ENCODE assay signal across 8 mouse cellular contexts in the genomic region with DNA sequence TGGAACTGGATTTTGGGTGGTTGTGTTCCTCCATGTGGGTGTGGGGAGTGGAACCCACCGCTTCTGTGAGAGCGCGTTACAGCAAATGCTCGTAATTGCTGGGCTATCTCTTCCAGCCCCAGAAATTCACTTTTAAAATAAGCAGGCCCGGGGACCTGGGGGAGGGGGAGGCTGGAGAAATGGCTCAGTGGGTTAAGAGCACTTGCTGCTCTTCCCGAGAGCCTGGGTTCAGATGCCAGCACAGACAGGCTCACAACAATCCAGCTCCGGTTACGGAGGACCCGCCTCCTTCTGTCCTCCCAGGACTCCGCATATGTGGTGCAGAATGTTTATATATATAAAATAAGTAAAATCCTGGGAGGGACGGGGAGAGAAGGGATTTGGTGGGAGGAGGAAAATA. TPM values are rescaled to one million over a fixed set of nuclear protein-coding genes. Genes with fewer than 3 reads are reported as not detected.
DNase-seq lines count a peak whose midpoint lies in the region; ATAC-seq and TF ChIP-seq lines count a peak whose summit lies in the region.

No protein-coding gene starts in this region.

- WGBS in lung, embryonic 15.5 days = 11% methylated on average over 11 of the region's 11 CpGs
- WGBS in lung, postnatal 0 days = 20% methylated on average over 11 of the region's 11 CpGs
- WGBS in forebrain, embryonic 11.5 days = 11% methylated on average over 11 of the region's 11 CpGs
- 13% methylated on average over 11 of the region's 11 CpGs for WGBS in limb, embryonic 14.5 days
- WGBS in stomach, embryonic 16.5 days = 13% methylated on average over 11 of the region's 11 CpGs

- peak overlapping the region; percentile 97 for H3K27ac ChIP-seq in lung, embryonic 15.5 days
- H3K27ac ChIP-seq in lung, postnatal 0 days (ENCODE audit: low read length) = no peak overlapping the region
- H3K27ac ChIP-seq in forebrain, embryonic 11.5 days (ENCODE audit: low read depth, low read length) = no peak overlapping the region
- H3K27ac ChIP-seq in limb, embryonic 14.5 days (replicated peaks; ENCODE audit: low read depth, low read length) = peak overlapping the region; percentile 93
- peak overlapping the region; percentile 95 for H3K27ac ChIP-seq in stomach, embryonic 16.5 days (ENCODE audit: low read length)

- no peak for TF ChIP-seq POLR2A in limb, embryonic 14.5 days (IDR thresholded peaks at IDR 0.05; ENCODE audit: borderline replicate concordance, extremely low read depth, insufficient read depth, insufficient read length)

- DNase-seq in lung, postnatal 0 days (ENCODE audit: low spot score) = no peak
- DNase-seq in forebrain, embryonic 11.5 days (ENCODE audit: low spot score) = peak; percentile 60
- no peak for DNase-seq in limb, embryonic 14.5 days (ENCODE audit: low spot score)
- DNase-seq in urinary bladder, postnatal 10 days (ENCODE audit: low spot score) = no peak
- DNase-seq in layer of hippocampus, adult 9-10 months (ENCODE audit: low spot score) = no peak

- no peak for TF ChIP-seq EP300 in lung, postnatal 0 days (IDR thresholded peaks at IDR 0.05)

- peak overlapping the region; percentile 73 for H3K4me2 ChIP-seq in lung, embryonic 15.5 days
- H3K4me2 ChIP-seq in lung, postnatal 0 days (replicated peaks; ENCODE audit: low read depth, low read length) = no peak overlapping the region
- H3K4me2 ChIP-seq in forebrain, embryonic 11.5 days (ENCODE audit: low read depth, low read length, severe bottlenecking) = peak overlapping the region; percentile 89
- H3K4me2 ChIP-seq in limb, embryonic 14.5 days (replicated peaks; ENCODE audit: low read depth, low read length, severe bottlenecking) = peak overlapping the region; percentile 82
- peak overlapping the region; percentile 63 for H3K4me2 ChIP-seq in stomach, embryonic 16.5 days (ENCODE audit: low read depth, low read length)

- peak overlapping the region; percentile 95 for H3K4me3 ChIP-seq in lung, embryonic 15.5 days
- no peak overlapping the region for H3K4me3 ChIP-seq in lung, postnatal 0 days (ENCODE audit: low read depth, low read length)
- peak overlapping the region; percentile 89 for H3K4me3 ChIP-seq in forebrain, embryonic 11.5 days (ENCODE audit: low read depth, low read length)
- H3K4me3 ChIP-seq in limb, embryonic 14.5 days (replicated peaks; ENCODE audit: low read length) = peak overlapping the region; percentile 83
- H3K4me3 ChIP-seq in stomach, embryonic 16.5 days (replicated peaks; ENCODE audit: low read length) = peak overlapping the region; percentile 88

- TF ChIP-seq CTCF in lung, postnatal 0 days (IDR thresholded peaks at IDR 0.05) = no peak

- H3K9me3 ChIP-seq in lung, embryonic 15.5 days = no peaks in the 10 kb centered on the region
- H3K9me3 ChIP-seq in lung, postnatal 0 days (ENCODE audit: low read length) = no peaks in the 10 kb centered on the region
- H3K9me3 ChIP-seq in forebrain, embryonic 11.5 days (ENCODE audit: control insufficient read depth, low read length) = no peaks in the 10 kb centered on the region
- H3K9me3 ChIP-seq in limb, embryonic 14.5 days (ENCODE audit: control insufficient read depth, low read length) = no peaks in the 10 kb centered on the region
- H3K9me3 ChIP-seq in stomach, embryonic 16.5 days (replicated peaks; ENCODE audit: control insufficient read depth, low read length) = no peaks in the 10 kb centered on the region

- H3K27me3 ChIP-seq in lung, embryonic 15.5 days = no peaks in the 10 kb centered on the region
- H3K27me3 ChIP-seq in lung, postnatal 0 days (replicated peaks; ENCODE audit: insufficient read depth, low read length) = no peaks in the 10 kb centered on the region
- H3K27me3 ChIP-seq in forebrain, embryonic 11.5 days (ENCODE audit: control insufficient read depth, insufficient read depth, low read length) = no peaks in the 10 kb centered on the region
- H3K27me3 ChIP-seq in limb, embryonic 14.5 days (ENCODE audit: control insufficient read depth, insufficient read depth, low read length) = no peaks in the 10 kb centered on the region
- no peaks in the 10 kb centered on the region for H3K27me3 ChIP-seq in stomach, embryonic 16.5 days (ENCODE audit: control insufficient read depth, insufficient read depth, low read length)

- H3K4me1 ChIP-seq in lung, embryonic 15.5 days = peaks cover 69% of the 10 kb centered on the region
- peaks cover 36% of the 10 kb centered on the region for H3K4me1 ChIP-seq in lung, postnatal 0 days (ENCODE audit: insufficient read depth, low read depth, low read length)
- H3K4me1 ChIP-seq in forebrain, embryonic 11.5 days (replicated peaks; ENCODE audit: control insufficient read depth, insufficient read depth, low read length) = peaks cover 14% of the 10 kb centered on the region; the same call in 1 of the 2 replicates
- H3K4me1 ChIP-seq in limb, embryonic 14.5 days (ENCODE audit: control insufficient read depth, insufficient read depth, low read length) = peaks cover 41% of the 10 kb centered on the region
- peaks cover 59% of the 10 kb centered on the region for H3K4me1 ChIP-seq in stomach, embryonic 16.5 days (ENCODE audit: control insufficient read depth, insufficient read depth, low read length)

- H3K36me3 ChIP-seq in lung, embryonic 15.5 days = peaks cover 17% of the 10 kb centered on the region; the same call in 1 of the 2 replicates
- H3K36me3 ChIP-seq in lung, postnatal 0 days (ENCODE audit: insufficient read depth, low read length) = no peaks in the 10 kb centered on the region
- peaks cover 4% of the 10 kb centered on the region; the same call in 1 of the 2 replicates for H3K36me3 ChIP-seq in forebrain, embryonic 11.5 days (ENCODE audit: control insufficient read depth, insufficient read depth, low read length)
- H3K36me3 ChIP-seq in limb, embryonic 14.5 days (ENCODE audit: control insufficient read depth, insufficient read depth, low read length) = peaks cover 34% of the 10 kb centered on the region
- H3K36me3 ChIP-seq in stomach, embryonic 16.5 days (ENCODE audit: control insufficient read depth, insufficient read depth, low read length) = no peaks in the 10 kb centered on the region

- peak overlapping the region; percentile 90; the same call in 1 of the 2 replicates for H3K9ac ChIP-seq in lung, embryonic 15.5 days
- H3K9ac ChIP-seq in lung, postnatal 0 days (replicated peaks; ENCODE audit: low read depth) = no peak overlapping the region
- H3K9ac ChIP-seq in forebrain, embryonic 11.5 days (ENCODE audit: low read length) = peak overlapping the region; percentile 96
- H3K9ac ChIP-seq in limb, embryonic 14.5 days (ENCODE audit: low read depth, low read length, severe bottlenecking) = peak overlapping the region; percentile 93
- peak overlapping the region; percentile 94 for H3K9ac ChIP-seq in stomach, embryonic 16.5 days (ENCODE audit: low read length)

- no peak for ATAC-seq in lung, embryonic 15.5 days (ENCODE audit: borderline replicate concordance, extremely low read depth, low FRiP score, low TSS enrichment)
- ATAC-seq in lung, postnatal 0 days = no peak
- no peak for ATAC-seq in forebrain, embryonic 11.5 days (replicated peaks; ENCODE audit: low FRiP score)
- ATAC-seq in limb, embryonic 14.5 days (ENCODE audit: low FRiP score, low read depth) = no peak
- no peak for ATAC-seq in stomach, embryonic 16.5 days (ENCODE audit: insufficient read depth, low FRiP score)
- no peak for ATAC-seq in inflammation-experienced regulatory T-cells, adult 6 months

RNA-seq across cellular contexts. Expression of a gene that starts 2.9 kb away (rescaled TPM):
- polyA plus RNA-seq in lung, embryonic 15.5 days (2015; fragmentation: Nextera tagmentation; extraction: Ambion mirVana) = 55.7 and 56.1 TPM in 2 replicates
- polyA plus RNA-seq in lung, postnatal 0 days (2015; fragmentation: Nextera tagmentation; extraction: Ambion mirVana) = 13.7 and 15.1 TPM in 2 replicates
- polyA plus RNA-seq in forebrain, embryonic 11.5 days (2014; fragmentation: Nextera tagmentation; extraction: Ambion mirVana) = 109 and 110 TPM in 2 replicates
- 57.2 and 82.2 TPM in 2 replicates for polyA plus RNA-seq in limb, embryonic 14.5 days (2012; rRNA removed)
- 64.9 and 71.7 TPM in 2 replicates for polyA plus RNA-seq in limb, embryonic 14.5 days (2014; fragmentation: Nextera tagmentation; extraction: Ambion mirVana)
- 33.7 and 36.5 TPM in 2 replicates for polyA plus RNA-seq in stomach, embryonic 16.5 days (2015; fragmentation: Nextera tagmentation; extraction: Ambion mirVana)
- polyA plus RNA-seq in inflammation-experienced regulatory T-cells, adult 6 months (2017; shearing (Covaris generic)) = 1 to 10 TPM; 3.1 to 9.7 (median 4.6) TPM

RNA-seq across cellular contexts. Expression of a gene that starts 15.0 kb away (rescaled TPM):
- 6.0 and 7.5 TPM in 2 replicates for polyA plus RNA-seq in lung, embryonic 15.5 days (2015; fragmentation: Nextera tagmentation; extraction: Ambion mirVana)
- 4.1 and 5.5 TPM in 2 replicates for polyA plus RNA-seq in lung, postnatal 0 days (2015; fragmentation: Nextera tagmentation; extraction: Ambion mirVana)
- 9.9 and 10.0 TPM in 2 replicates for polyA plus RNA-seq in forebrain, embryonic 11.5 days (2014; fragmentation: Nextera tagmentation; extraction: Ambion mirVana)
- 2.6 and 3.2 TPM in 2 replicates for polyA plus RNA-seq in limb, embryonic 14.5 days (2012; rRNA removed)
- polyA plus RNA-seq in limb, embryonic 14.5 days (2014; fragmentation: Nextera tagmentation; extraction: Ambion mirVana) = 5.2 and 7.0 TPM in 2 replicates
- polyA plus RNA-seq in stomach, embryonic 16.5 days (2015; fragmentation: Nextera tagmentation; extraction: Ambion mirVana) = 6.7 and 7.3 TPM in 2 replicates
- 10 to 100 TPM; 13.4 to 30.1 (median 27.0) TPM for polyA plus RNA-seq in inflammation-experienced regulatory T-cells, adult 6 months (2017; shearing (Covaris generic))

RNA-seq across cellular contexts. Expression of a gene that starts 20.2 kb away (rescaled TPM):
- polyA plus RNA-seq in lung, embryonic 15.5 days (2015; fragmentation: Nextera tagmentation; extraction: Ambion mirVana) = 186 and 190 TPM in 2 replicates
- polyA plus RNA-seq in lung, postnatal 0 days (2015; fragmentation: Nextera tagmentation; extraction: Ambion mirVana) = 271 and 290 TPM in 2 replicates
- 186 and 189 TPM in 2 replicates for polyA plus RNA-seq in forebrain, embryonic 11.5 days (2014; fragmentation: Nextera tagmentation; extraction: Ambion mirVana)
- polyA plus RNA-seq in limb, embryonic 14.5 days (2012; rRNA removed) = 106 and 120 TPM in 2 replicates
- polyA plus RNA-seq in limb, embryonic 14.5 days (2014; fragmentation: Nextera tagmentation; extraction: Ambion mirVana) = 167 and 171 TPM in 2 replicates
- polyA plus RNA-seq in stomach, embryonic 16.5 days (2015; fragmentation: Nextera tagmentation; extraction: Ambion mirVana) = 173 and 190 TPM in 2 replicates
- 1 to 10 TPM; 3.3 to 4.6 (median 3.3) TPM for polyA plus RNA-seq in inflammation-experienced regulatory T-cells, adult 6 months (2017; shearing (Covaris generic))

RNA-seq across cellular contexts. Expression of a gene that starts 44.3 kb away (rescaled TPM):
- polyA plus RNA-seq in lung, embryonic 15.5 days (2015; fragmentation: Nextera tagmentation; extraction: Ambion mirVana) = 0.38 and 2.4 TPM in 2 replicates
- 0.49 and 0.65 TPM in 2 replicates for polyA plus RNA-seq in lung, postnatal 0 days (2015; fragmentation: Nextera tagmentation; extraction: Ambion mirVana)
- polyA plus RNA-seq in forebrain, embryonic 11.5 days (2014; fragmentation: Nextera tagmentation; extraction: Ambion mirVana) = 0.73 and 0.83 TPM in 2 replicates
- polyA plus RNA-seq in limb, embryonic 14.5 days (2012; rRNA removed) = 0.15 and 0.27 TPM in 2 replicates
- polyA plus RNA-seq in limb, embryonic 14.5 days (2014; fragmentation: Nextera tagmentation; extraction: Ambion mirVana) = 0.23 and 0.26 TPM in 2 replicates
- polyA plus RNA-seq in stomach, embryonic 16.5 days (2015; fragmentation: Nextera tagmentation; extraction: Ambion mirVana) = 0.39 and 0.41 TPM in 2 replicates
- polyA plus RNA-seq in inflammation-experienced regulatory T-cells, adult 6 months (2017; shearing (Covaris generic)) = 10 to 100 TPM; 55.1 to 91.5 (median 58.8) TPM

Comparison
In these comparisons a context has a peak if more than half of its experiments do, and no peak if none do; other contexts are left out.
1. H3K27ac ChIP-seq: peak in lung, embryonic 15.5 days (single experiment), limb, embryonic 14.5 days (single experiment) and stomach, embryonic 16.5 days (single experiment); none in lung, postnatal 0 days (single experiment) and forebrain, embryonic 11.5 days (single experiment).
2. RNA of a gene that starts 20.2 kb away (polyA plus RNA-seq): 271 to 290 TPM in lung, postnatal 0 days, 173 to 190 TPM in stomach, embryonic 16.5 days, 186 to 189 TPM in forebrain, embryonic 11.5 days, 186 to 190 TPM in lung, embryonic 15.5 days and 106 to 171 TPM in limb, embryonic 14.5 days; 3.3 to 4.6 TPM in inflammation-experienced regulatory T-cells, adult 6 months; every median in the first group is over 10 times any median in the second.